Mouse (Mus musculus): ENCODE data around the gene Ube3c.
A peak's percentile ranks its signal among the peaks of the same experiment; 100 is the strongest.
"Not testable (repeated sequence)": the region's sequence is repeated elsewhere in the genome, so short reads cannot be mapped to it uniquely, and the experiment has no call there.

The Ube3c gene

DNA sequence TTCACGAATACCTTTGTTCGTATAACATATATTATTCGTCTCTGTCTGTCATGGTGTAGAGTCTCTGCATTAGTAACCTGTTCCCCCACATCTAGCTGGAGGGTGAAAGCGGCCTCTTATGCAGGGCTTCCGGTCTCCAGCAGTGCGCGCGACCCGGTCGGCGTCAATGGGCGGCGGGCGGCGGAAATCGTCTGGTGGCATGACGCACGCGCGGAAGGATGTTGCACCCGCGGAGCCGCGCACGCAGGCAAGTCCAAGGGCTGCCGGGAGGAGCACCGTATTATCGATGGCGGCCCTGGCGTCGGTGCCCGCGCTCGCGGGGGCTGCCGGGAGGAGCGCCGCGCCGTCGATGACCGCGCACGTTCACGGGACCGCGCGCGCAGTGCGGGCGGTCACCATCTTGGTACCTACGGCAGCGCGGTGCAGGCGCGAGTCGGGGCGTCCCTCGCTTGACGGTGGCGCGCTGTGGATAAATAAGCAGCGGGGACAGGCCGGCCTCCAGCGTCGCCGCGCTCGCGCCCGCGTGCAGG is at the start of gene Ube3c:
Ube3c (plus strand) TSS at position 395 of the 530 bp plus-strand sequence.
- peak; percentile 98 for DNase-seq (ENCODE audit: low spot score in 2 of 2)

DNA sequence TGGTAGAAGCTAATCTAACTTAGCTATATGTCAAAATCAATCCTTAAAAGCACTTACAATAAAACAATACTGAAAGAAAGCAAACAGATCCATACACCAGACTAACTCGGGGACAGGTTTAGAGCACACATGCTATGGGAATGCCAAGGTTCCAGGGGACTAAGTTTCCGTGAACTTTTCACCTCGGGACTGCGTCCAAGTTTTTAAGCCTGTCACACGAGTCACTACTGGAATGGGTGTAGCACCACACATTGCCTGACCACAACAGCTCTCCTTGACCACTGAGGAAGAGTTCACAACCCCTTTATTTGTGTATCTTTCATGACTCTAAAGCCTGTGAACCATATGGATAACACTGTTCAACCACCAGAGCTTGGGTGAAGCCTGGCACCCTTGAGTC is 8.9 kb upstream of the Ube3c start:
- DNase-seq (ENCODE audit: low spot score in 2 of 2), result no peak

DNA sequence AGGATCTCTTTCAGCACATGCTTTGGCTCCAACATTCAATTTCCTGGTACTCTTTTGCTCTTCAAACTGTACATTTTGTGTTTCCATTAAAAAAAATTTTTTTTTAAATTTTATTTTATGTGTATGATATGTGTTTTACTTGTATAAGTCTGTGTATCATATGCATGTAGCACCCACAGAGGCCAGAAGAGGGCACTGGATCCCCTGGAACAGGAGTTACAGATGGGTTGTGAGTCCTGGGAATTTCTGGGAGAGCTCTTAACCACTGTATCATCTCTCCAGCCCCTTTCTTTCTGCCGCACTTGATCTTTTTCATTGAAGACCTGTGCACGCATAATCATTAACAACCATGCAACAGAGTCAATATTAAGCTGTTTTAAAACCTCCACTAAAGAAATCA is 8.4 kb upstream of the Ube3c start:
- DNase-seq (ENCODE audit: low spot score in 2 of 2), result no peak

DNA sequence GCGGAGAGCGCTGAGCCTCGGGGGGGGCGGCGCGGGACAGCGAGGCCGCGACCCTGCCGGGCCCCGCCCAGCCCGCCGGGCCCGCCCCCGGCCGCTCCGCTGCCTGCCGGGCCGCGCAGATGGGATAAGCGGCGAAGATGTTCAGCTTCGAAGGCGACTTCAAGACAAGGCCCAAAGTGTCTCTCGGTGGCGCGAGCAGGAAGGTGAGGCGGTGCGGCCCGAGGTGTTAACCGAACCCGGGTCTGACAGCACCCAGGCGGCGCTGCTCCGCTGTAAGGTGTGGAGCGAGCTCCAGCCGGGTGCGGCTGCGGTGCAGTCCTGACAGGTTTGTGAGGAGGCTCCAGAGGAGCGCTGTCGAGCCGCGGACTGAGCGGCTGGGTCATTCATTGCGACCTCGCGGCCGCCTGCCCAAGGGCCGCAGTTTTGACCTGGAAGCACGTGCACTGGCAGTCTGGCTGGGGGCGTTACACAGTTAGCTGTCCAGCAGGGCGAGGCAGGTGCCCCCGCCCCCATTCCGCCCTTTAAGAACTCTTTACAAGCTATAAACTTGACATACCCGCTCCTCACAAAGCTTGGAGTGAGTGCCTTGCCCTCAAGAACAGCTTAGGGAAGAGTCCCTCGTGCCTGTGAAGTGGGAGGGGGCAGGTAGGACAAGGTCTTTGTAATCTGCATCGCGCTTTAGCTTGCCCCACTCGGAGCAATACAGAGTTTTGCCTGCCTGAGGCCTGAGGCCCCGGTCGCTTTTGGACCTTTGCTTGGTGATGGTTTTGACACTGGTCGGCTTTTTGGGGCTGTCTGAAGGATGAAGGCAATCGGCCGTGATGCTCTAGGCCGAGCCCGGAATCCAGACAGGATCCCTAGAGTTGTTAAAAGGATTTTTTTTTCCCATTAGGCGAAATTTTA is 587 bp downstream of the Ube3c start:
- DNase-seq (ENCODE audit: low spot score in 2 of 2), result peak; percentile 52 to 72

DNA sequence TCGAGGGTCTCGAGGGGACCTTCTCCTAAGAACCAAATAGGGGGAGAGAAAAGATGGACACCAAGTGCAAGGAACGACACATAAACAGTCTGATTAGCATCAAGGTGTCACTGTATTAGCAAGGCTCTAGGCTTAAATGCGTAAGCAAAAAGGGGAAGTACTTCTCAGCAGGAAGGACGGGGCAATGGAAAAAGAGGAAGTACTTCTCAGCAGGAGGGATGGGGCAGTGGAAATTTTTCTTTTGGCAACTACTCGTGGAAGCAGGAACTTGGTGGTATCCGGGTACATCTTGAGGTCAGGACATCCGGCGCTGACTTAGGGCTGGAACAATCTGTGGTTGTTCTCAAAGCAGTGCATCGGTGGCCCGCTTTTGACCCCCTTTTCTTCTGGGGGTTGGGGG is 5.2 kb downstream of the Ube3c start:
- DNase-seq (ENCODE audit: low spot score in 2 of 2), result not testable (repeated sequence)

DNA sequence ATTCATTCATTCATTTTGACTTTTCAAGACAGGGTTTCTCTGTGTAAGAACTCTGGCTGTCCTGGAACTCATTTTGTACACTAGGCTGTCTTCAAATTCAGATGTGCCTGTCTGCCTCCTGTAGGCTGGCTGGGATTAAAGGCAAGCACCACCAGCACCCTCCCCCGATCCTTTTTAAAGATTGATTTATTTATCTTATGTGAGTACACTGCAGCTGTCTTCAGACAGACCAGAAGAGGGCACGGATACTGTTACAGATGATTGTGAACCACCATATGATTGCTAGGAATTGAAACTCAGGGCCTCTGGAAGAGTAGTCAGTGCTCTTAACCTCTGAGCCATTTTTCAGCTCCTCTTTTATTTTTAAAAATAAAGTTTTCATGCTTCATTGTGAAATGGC is 6.0 kb downstream of the Ube3c start:
- no peak for DNase-seq (ENCODE audit: low spot score in 2 of 2)

DNA sequence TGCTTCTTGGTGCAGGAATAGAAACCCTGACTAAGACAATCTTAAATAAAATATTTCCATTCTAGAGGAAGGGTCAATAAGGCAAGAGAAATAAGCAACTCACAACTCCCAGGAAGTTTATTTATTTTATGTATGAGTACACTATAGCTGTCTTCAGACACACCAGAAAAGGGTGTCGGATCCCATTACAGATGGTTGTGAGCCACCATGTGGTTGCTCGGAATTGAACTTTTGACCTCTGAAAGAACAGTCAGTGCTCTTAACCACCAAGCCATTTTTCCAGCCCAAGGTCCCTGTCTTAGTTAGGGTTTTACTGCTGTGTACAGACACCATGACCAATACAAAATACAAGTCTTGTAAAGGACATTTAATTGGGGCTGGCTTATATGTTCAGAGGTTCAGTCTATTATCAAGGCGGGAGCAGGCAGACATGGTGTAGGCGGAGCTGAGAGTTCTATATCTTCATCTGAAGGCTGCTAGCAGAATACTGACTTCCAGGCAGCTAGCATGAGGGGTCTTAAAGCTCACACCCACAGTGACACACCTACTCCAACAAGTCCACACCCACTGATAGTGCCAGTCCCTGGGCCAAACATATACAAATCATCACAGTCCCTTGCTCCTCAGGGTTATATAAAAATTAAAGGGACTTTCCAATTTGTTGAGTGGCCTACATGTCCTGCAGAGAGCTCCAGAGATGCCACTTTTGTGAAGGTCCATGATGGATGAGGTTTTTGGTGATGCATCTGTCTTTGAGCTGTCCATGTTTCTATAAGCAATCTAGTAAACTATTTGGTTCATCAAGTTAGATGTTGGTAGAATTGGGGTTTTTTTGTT is 9.0 kb downstream of the Ube3c start:
- no peak for DNase-seq (ENCODE audit: low spot score in 2 of 2)

DNA sequence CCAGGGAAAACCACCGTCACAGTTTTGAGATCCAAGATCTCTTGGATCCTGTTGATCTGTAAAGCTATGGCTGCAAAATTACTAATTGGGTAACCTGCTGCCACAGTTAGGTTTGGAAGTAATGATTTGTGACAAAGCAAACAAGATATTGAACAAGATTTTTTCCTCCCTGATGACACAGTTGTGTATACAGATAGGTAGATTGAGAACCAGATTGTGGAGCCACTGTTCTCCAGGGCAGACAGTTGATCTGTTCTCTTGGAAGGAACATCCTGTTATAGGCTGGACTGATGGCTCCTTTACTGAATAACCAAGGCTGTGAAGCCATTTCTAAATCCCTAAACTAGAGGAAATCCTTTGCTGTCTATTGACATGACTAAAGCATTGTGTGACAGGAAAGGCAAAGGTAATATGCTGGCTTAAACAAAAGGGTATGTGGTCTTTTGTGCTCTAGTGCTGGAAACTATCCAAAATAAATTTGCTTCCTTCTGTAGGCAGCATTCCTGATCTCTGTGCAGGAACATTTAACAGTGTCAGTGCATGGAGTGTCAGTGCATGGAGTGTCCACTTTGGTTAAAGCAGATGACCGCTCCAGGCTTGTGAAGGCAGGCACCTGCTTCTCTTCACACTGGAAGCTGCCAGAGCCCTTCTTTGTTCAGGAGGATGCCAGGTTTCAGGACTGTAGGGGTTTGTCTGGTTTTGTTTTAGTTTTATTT is 15.0 kb downstream of the Ube3c start:
- no peak for DNase-seq (ENCODE audit: low spot score in 2 of 2)

DNA sequence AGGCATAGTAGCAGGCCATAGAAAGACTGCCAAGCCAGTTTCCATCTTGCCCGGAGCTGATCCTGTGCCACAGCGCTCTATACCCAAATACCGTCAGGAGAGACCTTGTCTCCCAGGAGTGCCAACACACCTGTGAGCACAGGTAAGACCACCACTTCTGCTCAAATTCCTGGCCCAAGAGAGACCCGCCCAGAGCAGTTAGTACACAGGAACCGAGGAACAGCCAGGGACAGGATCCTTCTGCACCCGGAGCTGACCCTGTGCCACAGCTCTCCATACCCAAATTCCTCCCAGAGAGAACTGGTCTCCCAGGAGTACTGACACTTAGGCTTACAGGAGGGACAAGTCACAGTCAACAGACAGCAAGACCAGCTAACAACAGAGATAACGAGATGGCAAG is 23.1 kb downstream of the Ube3c start:
- DNase-seq (ENCODE audit: low spot score in 2 of 2), result not testable (repeated sequence)

DNA sequence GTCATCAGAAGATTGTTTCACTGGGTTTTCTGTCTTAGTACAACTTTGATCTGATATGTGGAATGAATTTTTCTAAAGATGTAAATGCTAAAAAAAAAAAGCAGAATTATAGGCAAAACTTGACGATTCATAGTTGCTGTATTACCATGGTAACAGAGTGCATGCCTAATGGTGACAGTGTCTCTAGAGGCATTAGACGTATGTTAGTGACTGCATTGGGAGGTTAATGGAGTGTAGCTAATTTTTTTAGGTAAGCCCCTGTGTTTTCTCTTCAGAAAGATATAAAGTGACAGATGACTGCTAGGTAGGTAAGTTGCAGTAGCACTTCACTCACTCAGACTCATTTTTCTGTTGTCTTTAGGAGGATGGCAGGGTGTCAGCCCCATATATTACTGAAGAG is 37.5 kb downstream of the Ube3c start:
- DNase-seq (ENCODE audit: low spot score in 2 of 2), result no peak

DNA sequence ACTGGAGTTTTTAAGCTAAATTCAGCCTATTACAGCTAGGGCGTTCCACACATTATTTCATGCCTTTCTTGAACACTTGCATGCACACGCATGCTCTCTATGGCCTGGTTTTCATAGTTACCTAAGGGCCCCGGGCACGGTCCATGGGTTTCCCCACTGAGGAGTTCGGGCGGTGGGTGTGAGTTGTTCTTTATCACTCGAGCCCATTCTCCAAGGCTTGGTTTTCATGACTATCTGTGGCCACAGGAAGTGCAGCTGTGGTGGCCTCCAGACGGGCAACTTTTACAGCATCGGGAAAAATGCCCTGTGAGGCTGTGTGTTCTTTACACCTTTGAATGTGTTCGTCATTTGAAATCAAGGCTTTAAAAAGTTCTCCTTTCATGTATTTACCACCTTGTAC is 56.6 kb downstream of the Ube3c start:
- DNase-seq (ENCODE audit: low spot score in 2 of 2), result no peak

DNA sequence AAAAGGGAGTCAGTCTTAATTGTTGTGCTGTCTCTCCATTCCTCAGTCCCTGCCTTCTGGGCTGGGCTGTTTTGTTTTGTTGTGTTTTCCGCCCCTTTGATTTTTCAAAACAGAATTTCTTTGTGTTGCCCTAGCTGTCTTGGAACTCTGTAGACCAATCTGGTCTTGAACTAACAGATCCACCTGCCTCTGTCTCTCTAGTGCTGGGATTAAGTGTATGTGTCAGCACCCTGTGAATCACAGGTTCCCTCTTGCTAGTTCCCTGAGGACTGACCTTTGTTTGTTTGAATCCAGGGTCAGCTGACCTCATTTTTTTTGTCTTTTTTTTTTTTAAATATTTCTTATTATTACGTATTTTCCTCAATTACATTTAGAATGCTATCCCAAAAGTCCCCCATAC is 60.9 kb downstream of the Ube3c start:
- no peak for DNase-seq (ENCODE audit: low spot score in 2 of 2)

DNA sequence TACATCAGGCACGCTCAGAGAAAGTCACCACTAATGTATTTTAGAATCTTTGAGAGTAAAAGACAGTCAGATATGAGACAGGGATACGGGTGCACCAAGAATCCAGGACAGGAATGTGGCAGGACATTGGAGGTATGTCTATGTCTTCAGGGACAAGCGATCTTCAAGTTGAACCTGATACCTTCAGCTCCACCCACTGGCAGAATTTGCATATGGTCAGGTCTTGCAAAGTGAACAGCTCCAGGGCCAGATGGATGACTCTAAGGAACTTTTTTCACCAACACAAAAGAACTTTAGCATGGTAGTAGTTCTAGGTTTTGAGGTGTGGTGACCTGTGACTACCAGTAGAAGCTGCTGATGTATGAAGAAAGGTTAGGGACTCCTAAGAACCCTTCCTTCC is 62.7 kb downstream of the Ube3c start:
- DNase-seq (ENCODE audit: low spot score in 2 of 2), result no peak

DNA sequence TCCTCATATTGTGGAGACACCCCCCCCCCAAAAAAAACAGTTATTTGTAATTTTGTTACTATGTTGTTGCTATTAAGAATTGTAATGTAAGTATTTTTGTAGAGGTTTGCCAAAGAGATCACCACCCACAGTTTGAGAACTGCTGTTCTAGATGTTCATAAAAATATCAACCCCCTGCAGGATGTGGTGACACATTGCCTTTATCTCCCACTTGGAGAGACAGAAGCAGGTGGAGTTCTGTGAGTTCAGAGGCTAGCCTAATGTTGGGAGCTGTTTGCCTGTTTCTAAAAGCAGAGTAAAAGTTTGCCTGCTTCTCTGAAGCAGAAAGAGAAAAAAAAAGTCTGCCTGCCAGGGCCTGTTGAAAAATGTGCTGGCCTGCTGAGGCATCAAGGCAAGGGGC is 67.3 kb downstream of the Ube3c start:
- no peak for DNase-seq (ENCODE audit: low spot score in 2 of 2)

DNA sequence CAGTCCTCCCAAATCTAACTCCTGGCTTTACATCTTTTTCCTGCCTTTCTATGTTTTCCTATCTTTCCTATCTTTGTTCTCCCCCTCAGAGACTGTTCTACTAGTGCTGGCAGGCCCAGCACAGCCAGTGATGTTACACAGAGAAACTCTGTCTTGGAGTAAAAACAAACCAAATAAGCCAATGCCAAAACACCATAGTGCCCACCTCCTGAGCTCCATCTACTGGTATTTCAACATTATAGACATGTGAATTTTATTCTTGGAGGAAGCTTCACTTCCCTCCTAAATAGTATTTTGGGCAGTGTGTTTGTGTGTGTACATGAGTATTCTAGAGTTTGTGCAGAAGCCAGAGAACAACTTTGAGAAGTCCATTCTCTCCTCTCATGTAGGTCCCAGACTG is 67.8 kb downstream of the Ube3c start:
- DNase-seq (ENCODE audit: low spot score in 2 of 2), result no peak

DNA sequence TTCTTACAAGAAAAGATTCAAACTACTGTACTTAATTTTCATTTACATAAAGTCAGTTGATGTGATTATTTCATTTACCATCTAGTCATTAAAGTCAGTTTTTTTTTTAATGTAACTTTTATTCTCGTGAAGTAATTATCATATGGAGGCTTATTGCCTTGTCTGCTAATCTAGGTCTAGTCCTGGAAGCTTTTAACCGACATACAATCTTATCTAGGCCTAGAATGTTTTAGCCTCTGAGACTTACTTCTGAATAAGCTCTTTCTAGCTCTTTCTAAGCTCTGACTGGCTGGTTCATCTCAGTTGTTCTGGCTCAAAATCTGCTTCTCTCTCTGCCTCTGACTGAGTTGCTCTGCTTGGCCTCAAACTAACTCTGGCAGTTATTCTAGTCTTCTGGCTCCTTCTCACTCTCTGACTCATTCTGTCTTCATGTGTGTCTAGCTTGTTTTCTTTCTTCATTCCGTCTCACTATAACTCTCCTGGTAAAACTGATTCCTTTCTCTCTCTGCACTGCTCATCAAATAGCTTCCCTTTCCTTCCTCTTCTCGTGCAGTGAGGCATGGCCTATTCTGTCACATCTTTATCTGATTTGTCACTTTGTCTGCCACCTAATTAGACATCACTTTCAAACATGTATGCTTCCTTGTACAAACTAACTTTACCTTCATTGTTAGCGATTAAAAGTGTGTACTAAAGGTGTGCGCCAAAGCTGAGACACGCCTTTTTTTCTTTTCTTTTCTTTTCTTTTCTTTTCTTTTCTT is 72.3 kb downstream of the Ube3c start:
- no peak for DNase-seq (ENCODE audit: low spot score in 2 of 2)

DNA sequence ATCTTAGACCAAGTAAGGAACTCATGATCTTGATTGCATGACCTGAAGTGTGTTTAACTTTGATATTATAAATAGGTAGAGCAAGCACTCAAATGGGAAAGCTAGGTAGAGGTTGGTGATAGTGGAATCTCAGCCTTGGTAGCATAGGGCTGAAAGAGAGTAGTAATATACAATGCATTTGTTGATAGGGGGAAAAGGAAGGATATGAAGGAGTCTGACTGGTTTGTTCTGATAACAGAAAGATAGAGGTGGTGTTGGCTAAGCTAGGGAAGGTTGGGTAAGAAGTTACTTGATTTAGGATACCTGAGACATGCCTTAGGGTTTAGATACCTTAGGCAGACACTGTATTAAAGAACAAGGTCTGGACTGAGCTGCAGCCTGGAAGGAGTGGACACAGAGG is 82.7 kb downstream of the Ube3c start:
- DNase-seq (ENCODE audit: low spot score in 2 of 2), result no peak

DNA sequence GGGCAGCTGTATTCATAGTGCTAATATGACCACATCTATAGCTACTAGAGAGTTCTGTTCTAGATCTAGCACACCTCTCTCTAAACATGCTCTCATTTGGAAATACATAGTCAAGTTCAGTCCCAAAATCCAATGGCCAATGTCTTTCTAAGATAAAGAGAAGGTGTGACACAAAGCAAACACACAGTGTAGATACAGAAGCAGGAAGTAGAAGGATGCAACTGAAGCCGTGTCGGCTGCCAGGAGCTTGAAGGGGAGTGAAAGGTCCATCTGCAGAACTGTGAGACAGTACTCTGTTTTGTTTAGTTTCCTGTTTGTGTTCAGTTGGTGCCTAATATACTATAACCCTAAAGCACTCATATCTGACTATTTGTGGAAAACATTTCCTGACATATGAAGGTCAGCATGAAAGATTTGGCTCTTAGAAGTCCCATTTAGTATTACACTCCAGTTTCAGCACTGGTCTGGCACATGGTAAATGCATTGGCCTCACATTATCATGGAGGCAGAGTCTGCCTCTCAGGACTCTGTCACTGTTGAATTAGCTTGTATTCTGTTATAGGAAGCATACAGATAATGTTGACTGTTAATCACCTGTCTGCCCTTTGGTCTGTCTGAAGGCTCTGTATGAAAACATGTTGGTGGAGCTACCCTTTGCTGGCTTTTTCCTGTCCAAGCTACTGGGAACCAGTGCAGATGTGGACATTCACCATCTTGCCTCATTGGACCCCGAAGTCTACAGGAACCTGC is 88.7 kb downstream of the Ube3c start:
- no peak for DNase-seq (ENCODE audit: low spot score in 2 of 2)

DNA sequence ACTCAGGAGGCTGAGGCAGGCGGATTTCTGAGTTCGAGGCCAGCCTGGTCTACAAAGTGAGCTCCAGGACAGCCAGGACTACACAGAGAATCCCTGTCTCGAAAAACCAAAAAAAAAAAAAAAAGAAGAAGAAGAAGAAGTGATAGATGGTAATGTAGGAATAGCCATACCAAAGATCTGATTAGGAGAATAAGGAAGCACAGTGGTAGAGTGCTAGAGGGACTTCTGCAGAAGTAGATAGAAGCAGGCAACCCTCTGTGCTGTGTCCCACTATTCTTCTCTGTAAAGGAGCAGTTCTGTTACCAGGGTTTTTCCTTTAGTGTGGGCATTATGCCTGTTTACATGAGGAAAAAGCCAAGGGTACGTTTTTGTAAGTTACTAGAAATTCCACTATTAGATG is 92.2 kb downstream of the Ube3c start:
- not testable (repeated sequence) for DNase-seq (ENCODE audit: low spot score in 2 of 2)

DNA sequence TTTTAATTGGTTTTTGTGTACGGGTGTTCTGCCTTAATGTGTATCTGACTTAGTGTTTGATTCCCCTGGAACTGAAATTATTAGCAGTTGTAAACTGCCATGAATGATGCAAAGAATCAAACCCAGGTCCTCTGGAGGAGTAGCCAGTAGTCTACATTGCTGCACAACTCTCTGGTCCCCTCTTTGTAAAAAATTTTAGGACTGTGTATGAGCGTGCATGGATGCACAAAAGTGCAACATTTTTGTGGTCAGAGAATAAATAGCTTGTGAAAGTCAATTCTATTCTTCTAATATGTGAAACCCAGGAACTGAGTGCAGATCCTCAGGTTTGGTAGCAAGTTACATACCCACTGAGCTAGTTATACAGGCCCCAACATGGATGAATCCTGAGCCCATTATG is 96.3 kb downstream of the Ube3c start:
- DNase-seq (ENCODE audit: low spot score in 2 of 2), result no peak

DNA sequence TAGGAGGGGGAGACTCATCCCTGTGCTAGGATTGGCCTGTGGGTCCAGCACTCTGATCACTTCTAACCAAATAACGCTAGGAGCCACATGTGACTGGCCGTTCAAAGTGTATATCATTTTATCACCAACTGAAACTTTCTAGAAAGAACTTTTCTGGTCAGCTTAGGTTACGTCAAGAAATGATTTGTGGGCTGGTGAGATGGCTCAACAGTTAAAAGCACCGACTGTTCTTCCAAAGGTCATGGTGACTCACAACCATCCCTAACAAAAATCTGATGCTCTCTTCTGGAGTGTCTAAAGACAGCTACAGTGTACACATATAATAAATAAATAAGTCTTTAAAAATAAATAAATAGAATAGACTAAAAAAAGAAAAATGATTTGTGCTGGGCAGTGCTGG is 103.5 kb downstream of the Ube3c start:
- no peak for DNase-seq (ENCODE audit: low spot score in 2 of 2)

Measured in thymus, postnatal 10 days (tissue).